Mouse (Mus musculus): ENCODE data around the gene Ankrd45.

- no peak for TF ChIP-seq CTCF (IDR thresholded peaks at IDR 0.05; ENCODE audit: borderline replicate concordance, extremely low read depth, insufficient read depth, insufficient read length)
- TF ChIP-seq POLR2A (IDR thresholded peaks at IDR 0.05; ENCODE audit: borderline replicate concordance, extremely low read depth, insufficient read depth, insufficient read length, poor library complexity, severe bottlenecking): no peak
These were observed 17.8 kb downstream of the Ankrd45 start for GRCm38 (mm10) chr1:161160266-161160665.
